Mouse (Mus musculus): ENCODE measurements at regions not wholly inside any gene's neighbourhood (a gene's known extent, or its start where the extent isn't known, plus 50 kb on each side); places are given as distances from the start of the nearest gene placed in this dataset.

- no peak overlapping the region for H3K4me2 ChIP-seq (replicated peaks)
- H3K4me1 ChIP-seq, result no peaks in the 10 kb centered on the region
- 87% methylated on average over 2 of the region's 2 CpGs for WGBS
- H3K4me3 ChIP-seq, result no peak overlapping the region
- H3K9me3 ChIP-seq, result no peaks in the 10 kb centered on the region
- no peaks in the 10 kb centered on the region for H3K36me3 ChIP-seq
- no peak overlapping the region for H3K27ac ChIP-seq
- no peak overlapping the region for H3K9ac ChIP-seq
- H3K27me3 ChIP-seq, result no peaks in the 10 kb centered on the region
- ATAC-seq (ENCODE audit: low FRiP score, low read depth), result no peak
Measured at GRCm38 (mm10) chr4:56250611-56251010, 489.3 kb upstream of the Gm26657 start.

- H3K4me3 ChIP-seq, result no peak overlapping the region
- H3K27ac ChIP-seq, result no peak overlapping the region
- no peak for ATAC-seq (ENCODE audit: low FRiP score, low read depth)
- H3K9me3 ChIP-seq, result no peaks in the 10 kb centered on the region
- 19% methylated on average over 6 of the region's 6 CpGs for whole genome bisulfite sequencing
- H3K4me1 ChIP-seq, result peaks cover 12% of the 10 kb centered on the region
- H3K27me3 ChIP-seq, result no peaks in the 10 kb centered on the region
- no peaks in the 10 kb centered on the region for H3K36me3 ChIP-seq
- no peak overlapping the region for H3K4me2 ChIP-seq (replicated peaks)
- no peak overlapping the region for H3K9ac ChIP-seq
Measured at GRCm38 (mm10) chr4:56243863-56244262, 496.0 kb upstream of the Gm26657 start.

GRCm38 (mm10) chr4:56238496-56239488 lies 501.1 kb upstream of the Gm26657 start:
- 36% methylated on average over 4 of the region's 4 CpGs for WGBS
- H3K4me1 ChIP-seq, result peaks cover 13% of the 10 kb centered on the region
- H3K4me2 ChIP-seq (replicated peaks), result peak overlapping the region; percentile 15; the same call in 1 of the 2 replicates
- H3K9me3 ChIP-seq, result no peaks in the 10 kb centered on the region
- no peak overlapping the region for H3K27ac ChIP-seq
- H3K9ac ChIP-seq, result no peak overlapping the region
- no peaks in the 10 kb centered on the region for H3K27me3 ChIP-seq
- ATAC-seq (ENCODE audit: low FRiP score, low read depth), result peak; percentile 44
- H3K36me3 ChIP-seq, result no peaks in the 10 kb centered on the region
- H3K4me3 ChIP-seq, result no peak overlapping the region

GRCm38 (mm10) chr4:56231414-56231813 lies 508.5 kb upstream of the Gm26657 start:
- H3K4me1 ChIP-seq, result no peaks in the 10 kb centered on the region
- no peak overlapping the region for H3K27ac ChIP-seq
- H3K36me3 ChIP-seq, result no peaks in the 10 kb centered on the region
- WGBS, result 74% methylated on average over 7 of the region's 7 CpGs
- H3K27me3 ChIP-seq, result no peaks in the 10 kb centered on the region
- ATAC-seq (ENCODE audit: low FRiP score, low read depth), result no peak
- H3K9ac ChIP-seq, result no peak overlapping the region
- no peak overlapping the region for H3K4me2 ChIP-seq (replicated peaks)
- H3K4me3 ChIP-seq, result no peak overlapping the region
- no peaks in the 10 kb centered on the region for H3K9me3 ChIP-seq

- Histone ChIP-seq H3K27me3 (0 out of 2 replicates have a peak, but pooled peaks cover 2% of the 10 kb centered on the region), H3K9ac (no peak overlapping the region), H3K4me3 (no peak overlapping the region), H3K4me2 (replicated peaks) (no peak overlapping the region), H3K4me1 (no peaks in the 10 kb centered on the region), H3K9me3 (no peaks in the 10 kb centered on the region), H3K36me3 (no peaks in the 10 kb centered on the region), H3K27ac (no peak overlapping the region)
- 38% methylated on average over 1 of the region's 1 CpGs for WGBS
- ATAC-seq (ENCODE audit: low FRiP score, low read depth), result no peak
Measured at GRCm38 (mm10) chr4:56230451-56230850, 509.4 kb upstream of the Gm26657 start.

GRCm38 (mm10) chr4:56226493-56226892 lies 513.4 kb upstream of the Gm26657 start:
- Histone ChIP-seq H3K4me2 (replicated peaks) (no peak overlapping the region), H3K27me3 (0 out of 2 replicates have a peak, but pooled peaks cover 2% of the 10 kb centered on the region), H3K9ac (no peak overlapping the region), H3K4me1 (peaks cover 11% of the 10 kb centered on the region), H3K9me3 (no peaks in the 10 kb centered on the region), H3K4me3 (no peak overlapping the region), H3K27ac (no peak overlapping the region), H3K36me3 (no peaks in the 10 kb centered on the region)
- 86% methylated on average over 1 of the region's 1 CpGs for WGBS
- no peak for ATAC-seq (ENCODE audit: low FRiP score, low read depth)

GRCm38 (mm10) chr4:56224542-56224941 lies 515.3 kb upstream of the Gm26657 start:
- H3K9ac ChIP-seq, result no peak overlapping the region
- no peak overlapping the region for H3K4me3 ChIP-seq
- no peak overlapping the region for H3K27ac ChIP-seq
- H3K27me3 ChIP-seq, result 0 out of 2 replicates have a peak, but pooled peaks cover 2% of the 10 kb centered on the region
- 56% methylated on average over 3 of the region's 3 CpGs for WGBS
- ATAC-seq (ENCODE audit: low FRiP score, low read depth), result no peak
- no peak overlapping the region for H3K4me2 ChIP-seq (replicated peaks)
- H3K9me3 ChIP-seq, result no peaks in the 10 kb centered on the region
- peaks cover 19% of the 10 kb centered on the region for H3K4me1 ChIP-seq
- H3K36me3 ChIP-seq, result no peaks in the 10 kb centered on the region

GRCm38 (mm10) chr4:56222023-56222776 lies 517.7 kb upstream of the Gm26657 start:
- peak; percentile 88 for ATAC-seq (ENCODE audit: low FRiP score, low read depth)
- H3K36me3 ChIP-seq, result no peaks in the 10 kb centered on the region
- 23% methylated on average over 8 of the region's 8 CpGs for WGBS
- no peaks in the 10 kb centered on the region for H3K9me3 ChIP-seq
- H3K9ac ChIP-seq, result no peak overlapping the region; the same call in 1 of the 2 replicates
- peak overlapping the region; percentile 39 for H3K4me2 ChIP-seq (replicated peaks)
- H3K27me3 ChIP-seq, result 0 out of 2 replicates have a peak, but pooled peaks cover 2% of the 10 kb centered on the region
- H3K4me1 ChIP-seq, result peaks cover 19% of the 10 kb centered on the region
- peak overlapping the region; percentile 39; the same call in 1 of the 2 replicates for H3K27ac ChIP-seq
- H3K4me3 ChIP-seq, result no peak overlapping the region

- ATAC-seq (ENCODE audit: low FRiP score, low read depth), result no peak
- H3K27ac ChIP-seq, result no peak overlapping the region
Measured at GRCm38 (mm10) chr4:56220531-56220930, 519.3 kb upstream of the Gm26657 start.

GRCm38 (mm10) chr4:56209499-56209898 lies 530.4 kb upstream of the Gm26657 start:
- Histone ChIP-seq H3K9me3 (no peaks in the 10 kb centered on the region), H3K27ac (no peak overlapping the region), H3K27me3 (no peaks in the 10 kb centered on the region), H3K4me3 (no peak overlapping the region), H3K9ac (no peak overlapping the region), H3K4me2 (replicated peaks) (no peak overlapping the region), H3K36me3 (no peaks in the 10 kb centered on the region), H3K4me1 (peaks cover 24% of the 10 kb centered on the region)
- no peak for ATAC-seq (ENCODE audit: low FRiP score, low read depth)
- 98% methylated on average over 2 of the region's 2 CpGs for WGBS

More at GRCm38 (mm10) chr4:56220531-56220930, 519.3 kb upstream of the Gm26657 start:
- no peak overlapping the region for H3K9ac ChIP-seq
- no peak overlapping the region for H3K4me2 ChIP-seq (replicated peaks)
- peaks cover 19% of the 10 kb centered on the region for H3K4me1 ChIP-seq
- H3K36me3 ChIP-seq, result no peaks in the 10 kb centered on the region
- no peaks in the 10 kb centered on the region for H3K9me3 ChIP-seq
- H3K27me3 ChIP-seq, result no peaks in the 10 kb centered on the region
- 75% methylated on average over 8 of the region's 8 CpGs for WGBS
- H3K4me3 ChIP-seq, result no peak overlapping the region

- no peak for ATAC-seq (ENCODE audit: low FRiP score, low read depth)
- Histone ChIP-seq H3K27me3 (no peaks in the 10 kb centered on the region), H3K36me3 (no peaks in the 10 kb centered on the region), H3K4me1 (peaks cover 24% of the 10 kb centered on the region), H3K27ac (no peak overlapping the region), H3K9me3 (no peaks in the 10 kb centered on the region), H3K9ac (no peak overlapping the region), H3K4me3 (no peak overlapping the region), H3K4me2 (replicated peaks) (no peak overlapping the region)
- 37% methylated on average over 5 of the region's 5 CpGs for WGBS
Measured at GRCm38 (mm10) chr4:56207726-56208125, 532.1 kb upstream of the Gm26657 start.

- H3K4me3 ChIP-seq, result no peak overlapping the region
- H3K9ac ChIP-seq, result no peak overlapping the region
- H3K4me1 ChIP-seq, result peaks cover 24% of the 10 kb centered on the region
- H3K4me2 ChIP-seq (replicated peaks), result no peak overlapping the region
- no peaks in the 10 kb centered on the region for H3K36me3 ChIP-seq
- ATAC-seq (ENCODE audit: low FRiP score, low read depth), result no peak
- H3K27me3 ChIP-seq, result no peaks in the 10 kb centered on the region
- H3K9me3 ChIP-seq, result no peaks in the 10 kb centered on the region
- 44% methylated on average over 1 of the region's 1 CpGs for WGBS
- H3K27ac ChIP-seq, result no peak overlapping the region
Measured at GRCm38 (mm10) chr4:56205069-56205468, 534.8 kb upstream of the Gm26657 start.

Measured in limb, embryonic 13.5 days (tissue).